Mouse (Mus musculus): ENCODE data around the gene Gnptab. TPM values are rescaled to one million over a fixed set of nuclear protein-coding genes. Genes with fewer than 3 reads are reported as not detected.
A peak's percentile ranks its signal among the peaks of the same experiment; 100 is the strongest.

Gene Gnptab
- polyA plus RNA-seq, 1 experiment = 4.6 TPM

DNA sequence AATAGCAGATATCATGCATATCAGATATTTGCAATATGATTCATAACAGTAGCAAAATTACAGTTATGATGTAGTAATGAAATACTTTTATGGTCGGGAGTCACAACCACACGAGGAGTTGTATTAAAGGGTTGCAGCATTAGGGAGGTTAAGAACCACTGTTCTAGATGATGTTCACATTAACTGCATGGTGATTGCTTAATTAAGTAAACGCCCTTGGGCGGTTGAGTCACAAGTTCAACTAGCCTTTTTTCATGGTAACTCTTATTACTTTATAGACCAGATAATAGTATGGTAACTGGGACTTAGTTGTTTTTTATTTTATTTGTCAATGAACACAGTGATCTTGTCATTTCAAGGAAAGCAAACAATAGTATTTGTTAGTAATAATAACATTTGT, 24.1 kb downstream of the Gnptab start:
- Histone ChIP-seq H3K79me2 (ENCODE audit: control insufficient read depth, insufficient read depth) (no peaks in the 10 kb centered on the region), H3K27me3 (ENCODE audit: control insufficient read depth, insufficient read depth, insufficient read length) (no peaks in the 10 kb centered on the region), H3K4me3 (no peak overlapping the region), H3K36me3 (ENCODE audit: control insufficient read depth, insufficient read depth) (no peaks in the 10 kb centered on the region), H3ac (ENCODE audit: control insufficient read depth, insufficient read length) (no peak overlapping the region), H3K4me2 (ENCODE audit: low read depth) (no peak overlapping the region)
- TF ChIP-seq TCF12 (IDR thresholded peaks at IDR 0.05; ENCODE audit: insufficient read depth, poor library complexity, severe bottlenecking) (no peak), REST (IDR thresholded peaks at IDR 0.05; ENCODE audit: insufficient read depth, insufficient read length) (no peak), CEBPB (IDR thresholded peaks at IDR 0.05; ENCODE audit: insufficient read depth, poor library complexity, severe bottlenecking) (no peak), MAX (IDR thresholded peaks at IDR 0.05; ENCODE audit: low read depth) (no peak), POLR2AphosphoS2 (IDR thresholded peaks at IDR 0.05; ENCODE audit: insufficient read length, low read depth) (no peak), USF1 (IDR thresholded peaks at IDR 0.05; ENCODE audit: low read depth) (no peak), MYOG (IDR thresholded peaks at IDR 0.05; ENCODE audit: control insufficient read depth in 1 of 3, insufficient read depth in 1 of 3, insufficient read length in 2 of 3, low read depth in 2 of 3) (no peak), SRF (IDR thresholded peaks at IDR 0.05; ENCODE audit: control insufficient read depth, insufficient read length, low read depth) (no peak), E2F4 (IDR thresholded peaks at IDR 0.05; ENCODE audit: insufficient read depth) (no peak), MYOD1 (IDR thresholded peaks at IDR 0.05; ENCODE audit: control insufficient read depth in 1 of 3, insufficient read length in 2 of 3, low read depth in 2 of 3) (no peak), POLR2A (IDR thresholded peaks at IDR 0.05; ENCODE audit: insufficient read length, low read depth) (no peak), TCF3 (IDR thresholded peaks at IDR 0.05; ENCODE audit: insufficient read length, low read depth) (no peak)

DNA sequence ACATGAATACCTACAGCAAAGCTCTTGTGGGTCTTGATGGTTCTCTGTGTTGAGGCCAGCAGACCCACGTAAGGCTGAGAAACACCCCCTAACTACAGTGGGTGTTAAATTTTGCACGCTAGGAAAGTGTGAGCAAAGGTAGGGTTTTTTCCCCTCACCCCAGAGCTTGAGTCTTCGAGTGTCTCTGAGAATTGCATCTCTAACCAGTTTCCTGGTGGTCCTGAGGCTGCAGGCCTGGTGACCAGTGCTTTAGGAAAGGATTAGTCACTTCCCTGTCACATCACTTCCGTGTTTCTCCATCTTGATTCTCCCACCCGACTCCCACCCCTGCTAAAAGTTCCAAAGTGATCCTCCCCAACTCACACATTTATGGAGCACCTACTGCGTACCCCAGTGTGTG, 25.3 kb downstream of the Gnptab start:
- Histone ChIP-seq H3K4me2 (ENCODE audit: low read depth) (no peak overlapping the region), H3K27me3 (ENCODE audit: control insufficient read depth, insufficient read depth, insufficient read length) (no peaks in the 10 kb centered on the region), H3K4me3 (no peak overlapping the region), H3K79me2 (ENCODE audit: control insufficient read depth, insufficient read depth) (no peaks in the 10 kb centered on the region), H3ac (ENCODE audit: control insufficient read depth, insufficient read length) (no peak overlapping the region), H3K36me3 (ENCODE audit: control insufficient read depth, insufficient read depth) (no peaks in the 10 kb centered on the region)
- TF ChIP-seq TCF3 (IDR thresholded peaks at IDR 0.05; ENCODE audit: insufficient read length, low read depth) (no peak), MYOD1 (IDR thresholded peaks at IDR 0.05; ENCODE audit: control insufficient read depth in 1 of 3, insufficient read length in 2 of 3, low read depth in 2 of 3) (no peak), TCF12 (IDR thresholded peaks at IDR 0.05; ENCODE audit: insufficient read depth, poor library complexity, severe bottlenecking) (no peak), POLR2A (IDR thresholded peaks at IDR 0.05; ENCODE audit: insufficient read length, low read depth) (no peak), MAX (IDR thresholded peaks at IDR 0.05; ENCODE audit: low read depth) (no peak), REST (IDR thresholded peaks at IDR 0.05; ENCODE audit: insufficient read depth, insufficient read length) (no peak), MYOG (IDR thresholded peaks at IDR 0.05; ENCODE audit: control insufficient read depth in 1 of 3, insufficient read depth in 1 of 3, insufficient read length in 2 of 3, low read depth in 2 of 3) (no peak), CEBPB (IDR thresholded peaks at IDR 0.05; ENCODE audit: insufficient read depth, poor library complexity, severe bottlenecking) (no peak), USF1 (IDR thresholded peaks at IDR 0.05; ENCODE audit: low read depth) (no peak), SRF (IDR thresholded peaks at IDR 0.05; ENCODE audit: control insufficient read depth, insufficient read length, low read depth) (no peak), POLR2AphosphoS2 (IDR thresholded peaks at IDR 0.05; ENCODE audit: insufficient read length, low read depth) (no peak), E2F4 (IDR thresholded peaks at IDR 0.05; ENCODE audit: insufficient read depth) (no peak)

DNA sequence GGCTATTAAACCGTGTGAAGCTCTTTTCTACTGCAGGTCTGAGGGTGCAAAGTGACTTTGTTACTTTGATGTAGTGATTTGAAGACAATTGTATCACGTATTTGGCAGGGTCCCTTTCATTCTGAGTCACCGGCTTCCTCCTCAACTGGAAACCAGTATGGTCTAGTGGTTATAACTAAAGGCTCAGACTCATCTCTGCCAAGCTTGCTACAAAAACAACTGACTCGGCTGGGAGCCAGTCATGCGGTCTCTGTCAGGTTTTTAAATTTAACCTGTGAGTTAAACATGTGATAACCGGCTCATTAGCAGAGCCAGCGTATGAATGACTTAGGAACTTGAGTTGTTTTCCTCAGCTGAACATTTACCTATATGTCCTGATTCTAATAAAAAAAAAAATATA, 26.9 kb downstream of the Gnptab start:
- no peaks in the 10 kb centered on the region for H3K27me3 ChIP-seq (ENCODE audit: control insufficient read depth, insufficient read depth, insufficient read length)
- no peak overlapping the region for H3ac ChIP-seq (ENCODE audit: control insufficient read depth, insufficient read length)
- no peaks in the 10 kb centered on the region for H3K79me2 ChIP-seq (ENCODE audit: control insufficient read depth, insufficient read depth)
- no peaks in the 10 kb centered on the region for H3K36me3 ChIP-seq (ENCODE audit: control insufficient read depth, insufficient read depth)
- no peak overlapping the region for H3K4me3 ChIP-seq
- H3K4me2 ChIP-seq (ENCODE audit: low read depth) = peak overlapping the region; percentile 52
- no peak for TF ChIP-seq CEBPB (IDR thresholded peaks at IDR 0.05; ENCODE audit: insufficient read depth, poor library complexity, severe bottlenecking)
- no peak for TF ChIP-seq TCF12 (IDR thresholded peaks at IDR 0.05; ENCODE audit: insufficient read depth, poor library complexity, severe bottlenecking)
- no peak for TF ChIP-seq POLR2A (IDR thresholded peaks at IDR 0.05; ENCODE audit: insufficient read length, low read depth)
- TF ChIP-seq MAX (IDR thresholded peaks at IDR 0.05; ENCODE audit: low read depth) = no peak
- no peak for TF ChIP-seq E2F4 (IDR thresholded peaks at IDR 0.05; ENCODE audit: insufficient read depth)

DNA sequence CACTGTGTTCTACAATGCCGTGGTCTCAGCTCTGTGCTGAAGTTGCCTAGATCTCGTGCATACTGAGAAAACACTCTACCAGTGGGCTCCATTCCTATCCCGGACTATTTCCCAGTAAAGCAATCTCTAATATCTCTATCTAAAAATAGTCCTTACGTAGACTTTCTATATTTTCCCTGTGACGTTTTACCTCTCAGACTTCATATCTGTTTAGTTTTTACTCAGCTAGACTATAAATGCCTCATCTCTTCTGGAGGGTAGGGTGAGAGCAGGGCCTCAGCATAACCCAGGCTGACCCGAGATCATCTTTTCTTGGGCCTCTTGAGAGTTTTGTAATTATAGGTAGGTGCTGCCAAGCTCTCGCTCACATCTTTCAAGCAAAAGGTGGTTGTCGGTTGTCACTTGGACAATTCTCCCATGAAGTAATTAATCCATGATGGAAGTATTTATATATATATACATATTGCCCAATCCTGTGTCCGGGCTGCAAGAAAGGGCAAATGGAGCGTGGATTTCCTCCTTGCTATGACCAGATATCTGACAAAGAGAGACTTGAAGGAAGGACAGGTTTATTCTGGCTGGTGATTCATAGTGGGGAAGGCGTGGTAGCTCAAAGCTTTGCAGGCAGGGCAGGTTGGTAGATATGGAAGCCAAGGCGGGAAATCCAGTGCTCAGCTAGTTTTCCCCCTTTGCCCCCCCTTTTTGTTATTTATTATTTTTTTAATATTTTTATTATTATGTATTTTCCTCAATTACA, 29.1 kb downstream of the Gnptab start:
- no peak overlapping the region for H3K4me2 ChIP-seq (ENCODE audit: low read depth)

More for the DNA sequence above, 29.1 kb downstream of the Gnptab start:
- TF ChIP-seq REST (IDR thresholded peaks at IDR 0.05; ENCODE audit: insufficient read depth, insufficient read length) (no peak), E2F4 (IDR thresholded peaks at IDR 0.05; ENCODE audit: insufficient read depth) (no peak), SRF (IDR thresholded peaks at IDR 0.05; ENCODE audit: control insufficient read depth, insufficient read length, low read depth) (no peak), TCF12 (IDR thresholded peaks at IDR 0.05; ENCODE audit: insufficient read depth, poor library complexity, severe bottlenecking) (no peak), MYOD1 (IDR thresholded peaks at IDR 0.05; ENCODE audit: control insufficient read depth in 1 of 3, insufficient read length in 2 of 3, low read depth in 2 of 3) (no peak), POLR2A (IDR thresholded peaks at IDR 0.05; ENCODE audit: insufficient read length, low read depth) (no peak), MAX (IDR thresholded peaks at IDR 0.05; ENCODE audit: low read depth) (no peak), MYOG (IDR thresholded peaks at IDR 0.05; ENCODE audit: control insufficient read depth in 1 of 3, insufficient read depth in 1 of 3, insufficient read length in 2 of 3, low read depth in 2 of 3) (no peak), USF1 (IDR thresholded peaks at IDR 0.05; ENCODE audit: low read depth) (no peak), CEBPB (IDR thresholded peaks at IDR 0.05; ENCODE audit: insufficient read depth, poor library complexity, severe bottlenecking) (no peak), TCF3 (IDR thresholded peaks at IDR 0.05; ENCODE audit: insufficient read length, low read depth) (no peak), POLR2AphosphoS2 (IDR thresholded peaks at IDR 0.05; ENCODE audit: insufficient read length, low read depth) (no peak)
- Histone ChIP-seq H3K27me3 (ENCODE audit: control insufficient read depth, insufficient read depth, insufficient read length) (no peaks in the 10 kb centered on the region), H3K36me3 (ENCODE audit: control insufficient read depth, insufficient read depth) (no peaks in the 10 kb centered on the region), H3K4me3 (no peak overlapping the region), H3K79me2 (ENCODE audit: control insufficient read depth, insufficient read depth) (no peaks in the 10 kb centered on the region), H3ac (ENCODE audit: control insufficient read depth, insufficient read length) (no peak overlapping the region)

Data from myocyte (in vitro differentiated cells).